Mouse (Mus musculus) stomach, embryonic 14.5 days (tissue): Measurements from ENCODE around the gene Slc25a25. TPM values are rescaled to one million over a fixed set of nuclear protein-coding genes. Genes with fewer than 3 reads are reported as not detected.
A peak's percentile ranks its signal among the peaks of the same experiment; 100 is the strongest.

Experiments used
- ATAC-seq: fragments of 200-750 bp; cut with Nextera tagmentation; 2 replicates; pipeline ENCODE4 v1.8.0; 2017; ENCODE audit warnings: low read depth, moderate TSS enrichment; ENCODE audit not compliant: insufficient number of reproducible peaks, insufficient read depth, low FRiP score
- H3K27ac ChIP-seq: fragments of 300-500 bp; sonication (generic); 2 replicates; pipeline ENCODE4 v1.5.1; 2014; ENCODE audit warnings: mild to moderate bottlenecking, low read length, moderate library complexity, mixed read lengths
- H3K27me3 ChIP-seq: fragments of 300-500 bp; sonication (generic); 2 replicates; pipeline ENCODE4 v1.6.1; 2014; ENCODE audit warnings: low read length, control low read depth, mixed read lengths; ENCODE audit not compliant: control insufficient read depth, insufficient read depth
- H3K36me3 ChIP-seq: fragments of 300-500 bp; sonication (generic); 2 replicates; pipeline ENCODE4 v1.6.1; 2014; ENCODE audit warnings: mild to moderate bottlenecking, control low read depth, low read length, moderate library complexity, mixed read lengths; ENCODE audit not compliant: control insufficient read depth, insufficient read depth
- H3K4me1 ChIP-seq: fragments of 300-500 bp; sonication (generic); 2 replicates; pipeline ENCODE4 v1.6.1; 2014; ENCODE audit warnings: low read length, control low read depth, mixed read lengths; ENCODE audit not compliant: control insufficient read depth, insufficient read depth
- H3K4me2 ChIP-seq: fragments of 300-500 bp; sonication (generic); replicated peaks from 2 replicates; pipeline ENCODE4 v1.6.1; 2014; ENCODE audit warnings: low read depth, low read length, control low read depth
- H3K4me3 ChIP-seq: fragments of 300-500 bp; sonication (generic); 2 replicates; pipeline ENCODE4 v1.5.1; 2014; ENCODE audit warnings: low read depth, low read length, control low read depth
- H3K9ac ChIP-seq: fragments of 300-500 bp; sonication (generic); replicated peaks from 2 replicates; pipeline ENCODE4 v1.6.1; 2014; ENCODE audit warnings: low read depth, mild to moderate bottlenecking, control low read depth, low read length, moderate library complexity, mixed read lengths
- H3K9me3 ChIP-seq: fragments of 300-500 bp; sonication (generic); 2 replicates; pipeline ENCODE4 v1.6.1; 2016; ENCODE audit warnings: low read depth, low read length, control low read depth; ENCODE audit not compliant: control insufficient read depth
- WGBS: fragments of 180-500 bp; shearing (Covaris S2); extraction: QIAGEN DNeasy Blood & Tissue Kit; methylation state at CpG from one replicate; pipeline ENCODE4 v1.1.7; 2014; 5-methylcytosine and 5-hydroxymethylcytosine counted together
- polyA plus RNA-seq: library from polyadenylated mRNA; unstranded; fragments of >200 nt; fragmentation: Nextera tagmentation; extraction: Ambion mirVana; gene quantifications from 2 replicates; pipeline ENCODE4 v1.2.1, GENCODE M21; 2014

Slc25a25 gene
- 13.7 and 14.1 TPM in 2 replicates for polyA plus RNA-seq

GRCm38 (mm10) chr2:32450881-32451844 lies at the start of gene Slc25a25:
Slc25a25 (minus strand) TSS chr2:32451445.
- H3K36me3 ChIP-seq, result peaks cover 3% of the 10 kb centered on the region; the same call in 1 of the 2 replicates
- peak within 1 kb of the TSS; percentile 96 for H3K27ac ChIP-seq
- WGBS, result under 1% methylated on average over 103 of the region's 103 CpGs
- peaks cover 20% of the 10 kb centered on the region for H3K4me1 ChIP-seq
- H3K9me3 ChIP-seq, result no peaks in the 10 kb centered on the region
- H3K27me3 ChIP-seq, result no peaks in the 10 kb centered on the region
- H3K9ac ChIP-seq, result peak within 1 kb of the TSS; percentile 76
- peak within 1 kb of the TSS; percentile 82 for H3K4me3 ChIP-seq
- peak; percentile 86 for ATAC-seq
- H3K4me2 ChIP-seq, result peak within 1 kb of the TSS; percentile 86

GRCm38 (mm10) chr2:32500461-32500860 lies 49.2 kb upstream of the Slc25a25 start:
- no peak overlapping the region for H3K27ac ChIP-seq

GRCm38 (mm10) chr2:32499365-32499764 lies 48.1 kb upstream of the Slc25a25 start:
- ATAC-seq, result no peak
- no peak overlapping the region for H3K4me3 ChIP-seq
- H3K9ac ChIP-seq, result no peak overlapping the region
- H3K9me3 ChIP-seq, result peaks cover 7% of the 10 kb centered on the region; the same call in 1 of the 2 replicates
- H3K27me3 ChIP-seq, result no peaks in the 10 kb centered on the region
- H3K27ac ChIP-seq, result no peak overlapping the region
- H3K36me3 ChIP-seq, result no peaks in the 10 kb centered on the region
- WGBS, result 85% methylated on average over 4 of the region's 4 CpGs
- H3K4me2 ChIP-seq, result no peak overlapping the region
- H3K4me1 ChIP-seq, result 0 out of 2 replicates have a peak, but pooled peaks cover 6% of the 10 kb centered on the region

More at GRCm38 (mm10) chr2:32500461-32500860, 49.2 kb upstream of the Slc25a25 start:
- ATAC-seq, result no peak
- Histone ChIP-seq H3K36me3 (no peaks in the 10 kb centered on the region), H3K27me3 (no peaks in the 10 kb centered on the region), H3K4me1 (0 out of 2 replicates have a peak, but pooled peaks cover 2% of the 10 kb centered on the region), H3K4me3 (no peak overlapping the region), H3K9me3 (peaks cover 8% of the 10 kb centered on the region; the same call in 1 of the 2 replicates), H3K9ac (no peak overlapping the region), H3K4me2 (no peak overlapping the region)
- 63% methylated on average over 5 of the region's 5 CpGs for WGBS

GRCm38 (mm10) chr2:32496190-32496589 lies 44.9 kb upstream of the Slc25a25 start:
- Histone ChIP-seq H3K9ac (no peak overlapping the region), H3K36me3 (no peaks in the 10 kb centered on the region), H3K4me2 (no peak overlapping the region), H3K27ac (no peak overlapping the region), H3K4me1 (0 out of 2 replicates have a peak, but pooled peaks cover 4% of the 10 kb centered on the region), H3K4me3 (no peak overlapping the region), H3K27me3 (no peaks in the 10 kb centered on the region), H3K9me3 (peaks cover 7% of the 10 kb centered on the region; the same call in 1 of the 2 replicates)
- no peak for ATAC-seq
- 56% methylated on average over 5 of the region's 5 CpGs for WGBS

GRCm38 (mm10) chr2:32495185-32495726 lies 44.0 kb upstream of the Slc25a25 start:
- H3K27ac ChIP-seq, result no peak overlapping the region
- ATAC-seq, result peak; percentile 46; the same call in 1 of the 2 replicates

GRCm38 (mm10) chr2:32494522-32494921 lies 43.3 kb upstream of the Slc25a25 start:
- WGBS, result 54% methylated on average over 2 of the region's 2 CpGs
- H3K27me3 ChIP-seq, result no peaks in the 10 kb centered on the region

More at GRCm38 (mm10) chr2:32495185-32495726, 44.0 kb upstream of the Slc25a25 start:
- Histone ChIP-seq H3K4me2 (no peak overlapping the region), H3K4me1 (0 out of 2 replicates have a peak, but pooled peaks cover 4% of the 10 kb centered on the region), H3K27me3 (no peaks in the 10 kb centered on the region), H3K4me3 (no peak overlapping the region), H3K9me3 (peaks cover 7% of the 10 kb centered on the region; the same call in 1 of the 2 replicates), H3K9ac (no peak overlapping the region), H3K36me3 (no peaks in the 10 kb centered on the region)
- WGBS, result 61% methylated on average over 20 of the region's 20 CpGs

GRCm38 (mm10) chr2:32493301-32493701 lies 42.1 kb upstream of the Slc25a25 start:
- no peak for ATAC-seq
- Histone ChIP-seq H3K9me3 (no peaks in the 10 kb centered on the region), H3K4me3 (no peak overlapping the region), H3K27me3 (no peaks in the 10 kb centered on the region), H3K4me2 (no peak overlapping the region), H3K27ac (no peak overlapping the region), H3K36me3 (no peaks in the 10 kb centered on the region), H3K9ac (no peak overlapping the region), H3K4me1 (0 out of 2 replicates have a peak, but pooled peaks cover 4% of the 10 kb centered on the region)
- WGBS, result 64% methylated on average over 12 of the region's 12 CpGs

More at GRCm38 (mm10) chr2:32494522-32494921, 43.3 kb upstream of the Slc25a25 start:
- Histone ChIP-seq H3K9me3 (peaks cover 7% of the 10 kb centered on the region; the same call in 1 of the 2 replicates), H3K27ac (0 out of 2 replicates have a peak overlapping the region, but pooled peaks have one; percentile 6), H3K4me3 (no peak overlapping the region), H3K4me1 (0 out of 2 replicates have a peak, but pooled peaks cover 4% of the 10 kb centered on the region), H3K36me3 (no peaks in the 10 kb centered on the region), H3K9ac (no peak overlapping the region), H3K4me2 (no peak overlapping the region)
- ATAC-seq, result no peak

GRCm38 (mm10) chr2:32492661-32493060 lies 41.4 kb upstream of the Slc25a25 start:
- H3K9me3 ChIP-seq, result no peaks in the 10 kb centered on the region
- WGBS, result 72% methylated on average over 2 of the region's 2 CpGs

More at GRCm38 (mm10) chr2:32492661-32493060, 41.4 kb upstream of the Slc25a25 start:
- Histone ChIP-seq H3K4me3 (no peak overlapping the region), H3K36me3 (no peaks in the 10 kb centered on the region), H3K27ac (no peak overlapping the region), H3K4me1 (0 out of 2 replicates have a peak, but pooled peaks cover 4% of the 10 kb centered on the region), H3K27me3 (no peaks in the 10 kb centered on the region), H3K4me2 (no peak overlapping the region), H3K9ac (no peak overlapping the region)
- ATAC-seq, result no peak
